Mouse (Mus musculus): ENCODE data around the gene Olfr1158.

DNA sequence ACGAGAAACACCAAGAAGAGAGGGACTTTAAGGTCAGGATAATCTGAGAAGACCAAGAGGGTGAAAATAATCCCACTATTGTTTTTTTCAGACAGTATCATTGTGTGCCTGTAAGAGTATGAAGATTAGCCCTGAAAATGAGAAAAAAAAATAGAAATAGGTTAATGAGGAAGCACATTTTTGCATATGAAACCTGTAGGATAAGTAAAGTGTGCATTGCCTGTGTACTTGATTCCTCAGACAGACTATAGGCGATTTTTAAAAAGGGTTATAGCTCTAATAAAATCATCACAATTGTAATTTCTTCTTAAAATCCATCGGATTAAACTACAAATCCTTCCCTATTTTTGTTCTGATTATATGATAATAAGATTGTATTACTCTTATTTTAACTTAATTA lies 15.3 kb upstream of the Olfr1158 start, which contains the start of gene Olfr74:
- no peak for TF ChIP-seq CTCF (conservative IDR thresholded peaks at IDR 0.05; ENCODE audit: low read length)
- no peak for TF ChIP-seq POU5F1 (IDR thresholded peaks at IDR 0.05; ENCODE audit: borderline replicate concordance, low read length)
- TF ChIP-seq NANOG (IDR thresholded peaks at IDR 0.05; ENCODE audit: borderline replicate concordance, low read length) = no peak

All from E14TG2a.4 (cell line).